Mouse (Mus musculus): ENCODE measurements around the gene Elmo1. TPM values are rescaled to one million over a fixed set of nuclear protein-coding genes. Genes with fewer than 3 reads are reported as not detected.

The Elmo1 gene
- polyA plus RNA-seq, 1 experiment from 2014 or later, result 34.9 TPM

GRCm38 (mm10) chr13:20205007-20205745 is 114.8 kb downstream of the Elmo1 start:
- H3K4me3 ChIP-seq, result no peak overlapping the region
- H3K27me3 ChIP-seq, result no peaks in the 10 kb centered on the region
- H3K36me3 ChIP-seq, result no peaks in the 10 kb centered on the region
- no peaks in the 10 kb centered on the region for H3K9me3 ChIP-seq
- H3K4me1 ChIP-seq, result peaks cover 3% of the 10 kb centered on the region; the same call in 1 of the 2 replicates
- H3K27ac ChIP-seq (replicated peaks), result no peak overlapping the region
- ATAC-seq (replicated peaks), result peak; percentile 39; the same call in 1 of the 2 replicates
- WGBS, result 77% methylated on average over 12 of the region's 12 CpGs
- no peak overlapping the region for H3K4me2 ChIP-seq (replicated peaks)
- H3K9ac ChIP-seq (replicated peaks), result no peak overlapping the region

- peaks cover 3% of the 10 kb centered on the region; the same call in 1 of the 2 replicates for H3K4me1 ChIP-seq
- WGBS, result 80% methylated on average over 2 of the region's 2 CpGs
- H3K9me3 ChIP-seq, result no peaks in the 10 kb centered on the region
- H3K27ac ChIP-seq (replicated peaks), result no peak overlapping the region
- no peak overlapping the region for H3K4me3 ChIP-seq
- no peaks in the 10 kb centered on the region for H3K36me3 ChIP-seq
- H3K9ac ChIP-seq (replicated peaks), result no peak overlapping the region
- ATAC-seq (replicated peaks), result no peak
- no peaks in the 10 kb centered on the region for H3K27me3 ChIP-seq
- H3K4me2 ChIP-seq (replicated peaks), result no peak overlapping the region
Observed at GRCm38 (mm10) chr13:20205746-20206145, 115.3 kb downstream of the Elmo1 start.

GRCm38 (mm10) chr13:20207126-20207525 is 116.7 kb downstream of the Elmo1 start:
- Histone ChIP-seq H3K27ac (replicated peaks) (no peak overlapping the region), H3K9me3 (no peaks in the 10 kb centered on the region), H3K36me3 (no peaks in the 10 kb centered on the region), H3K4me1 (peaks cover 3% of the 10 kb centered on the region; the same call in 1 of the 2 replicates), H3K9ac (replicated peaks) (no peak overlapping the region), H3K4me3 (no peak overlapping the region), H3K27me3 (no peaks in the 10 kb centered on the region), H3K4me2 (replicated peaks) (no peak overlapping the region)
- WGBS, result 71% methylated on average over 5 of the region's 5 CpGs
- ATAC-seq (replicated peaks), result no peak

GRCm38 (mm10) chr13:20207950-20208642 is 117.7 kb downstream of the Elmo1 start:
- Histone ChIP-seq H3K27me3 (no peaks in the 10 kb centered on the region), H3K9me3 (no peaks in the 10 kb centered on the region), H3K9ac (replicated peaks) (no peak overlapping the region), H3K4me1 (peaks cover 3% of the 10 kb centered on the region; the same call in 1 of the 2 replicates), H3K27ac (replicated peaks) (peak overlapping the region; percentile 56; the same call in 1 of the 2 replicates), H3K36me3 (no peaks in the 10 kb centered on the region), H3K4me3 (no peak overlapping the region), H3K4me2 (replicated peaks) (no peak overlapping the region)
- no peak for ATAC-seq (replicated peaks)
- WGBS, result 52% methylated on average over 7 of the region's 7 CpGs

- ATAC-seq (replicated peaks), result no peak
- whole genome bisulfite sequencing, result 93% methylated on average over 5 of the region's 5 CpGs
- Histone ChIP-seq H3K36me3 (no peaks in the 10 kb centered on the region), H3K9me3 (no peaks in the 10 kb centered on the region), H3K27me3 (no peaks in the 10 kb centered on the region), H3K27ac (replicated peaks) (no peak overlapping the region), H3K4me2 (replicated peaks) (no peak overlapping the region), H3K9ac (replicated peaks) (no peak overlapping the region), H3K4me1 (peaks cover 3% of the 10 kb centered on the region; the same call in 1 of the 2 replicates), H3K4me3 (no peak overlapping the region)
Observed at GRCm38 (mm10) chr13:20208867-20209266, 118.5 kb downstream of the Elmo1 start.

GRCm38 (mm10) chr13:20211780-20212179 is 121.4 kb downstream of the Elmo1 start:
- ATAC-seq (replicated peaks), result 0 out of 2 replicates have a peak, but pooled peaks have one; percentile 36
- no peaks in the 10 kb centered on the region for H3K9me3 ChIP-seq
- no peaks in the 10 kb centered on the region for H3K27me3 ChIP-seq
- H3K4me1 ChIP-seq, result peaks cover 3% of the 10 kb centered on the region; the same call in 1 of the 2 replicates
- 86% methylated on average over 5 of the region's 5 CpGs for WGBS
- H3K9ac ChIP-seq (replicated peaks), result no peak overlapping the region
- H3K4me3 ChIP-seq, result no peak overlapping the region
- no peaks in the 10 kb centered on the region for H3K36me3 ChIP-seq
- H3K4me2 ChIP-seq (replicated peaks), result no peak overlapping the region
- H3K27ac ChIP-seq (replicated peaks), result no peak overlapping the region

GRCm38 (mm10) chr13:20212665-20213064 is 122.3 kb downstream of the Elmo1 start:
- Histone ChIP-seq H3K4me3 (no peak overlapping the region), H3K36me3 (no peaks in the 10 kb centered on the region)

GRCm38 (mm10) chr13:20213861-20214260 is 123.5 kb downstream of the Elmo1 start:
- Histone ChIP-seq H3K9ac (replicated peaks) (no peak overlapping the region), H3K4me3 (no peak overlapping the region), H3K27ac (replicated peaks) (no peak overlapping the region), H3K4me1 (no peaks in the 10 kb centered on the region), H3K4me2 (replicated peaks) (no peak overlapping the region), H3K36me3 (no peaks in the 10 kb centered on the region), H3K9me3 (no peaks in the 10 kb centered on the region), H3K27me3 (no peaks in the 10 kb centered on the region)
- ATAC-seq (replicated peaks), result no peak
- WGBS, result 88% methylated on average over 5 of the region's 5 CpGs

More at GRCm38 (mm10) chr13:20212665-20213064, 122.3 kb downstream of the Elmo1 start:
- H3K9me3 ChIP-seq, result no peaks in the 10 kb centered on the region
- ATAC-seq (replicated peaks), result no peak
- no peak overlapping the region for H3K27ac ChIP-seq (replicated peaks)
- H3K4me2 ChIP-seq (replicated peaks), result no peak overlapping the region
- 86% methylated on average over 6 of the region's 6 CpGs for WGBS
- H3K9ac ChIP-seq (replicated peaks), result no peak overlapping the region
- H3K4me1 ChIP-seq, result peaks cover 3% of the 10 kb centered on the region; the same call in 1 of the 2 replicates
- no peaks in the 10 kb centered on the region for H3K27me3 ChIP-seq

- Histone ChIP-seq H3K4me1 (no peaks in the 10 kb centered on the region), H3K27me3 (no peaks in the 10 kb centered on the region), H3K27ac (replicated peaks) (no peak overlapping the region), H3K9me3 (no peaks in the 10 kb centered on the region), H3K9ac (replicated peaks) (no peak overlapping the region), H3K4me3 (no peak overlapping the region), H3K4me2 (replicated peaks) (no peak overlapping the region), H3K36me3 (no peaks in the 10 kb centered on the region)
- ATAC-seq (replicated peaks), result no peak
- 57% methylated on average over 4 of the region's 4 CpGs for WGBS
Observed at GRCm38 (mm10) chr13:20217453-20218090, 127.2 kb downstream of the Elmo1 start.

- Histone ChIP-seq H3K9ac (replicated peaks) (no peak overlapping the region), H3K36me3 (no peaks in the 10 kb centered on the region), H3K27ac (replicated peaks) (no peak overlapping the region), H3K4me1 (no peaks in the 10 kb centered on the region), H3K27me3 (no peaks in the 10 kb centered on the region), H3K9me3 (no peaks in the 10 kb centered on the region), H3K4me2 (replicated peaks) (no peak overlapping the region), H3K4me3 (no peak overlapping the region)
- 62% methylated on average over 4 of the region's 4 CpGs for WGBS
- no peak for ATAC-seq (replicated peaks)
Observed at GRCm38 (mm10) chr13:20218126-20218525, 127.7 kb downstream of the Elmo1 start.

GRCm38 (mm10) chr13:20220414-20220813 is 130.0 kb downstream of the Elmo1 start:
- Histone ChIP-seq H3K27ac (replicated peaks) (no peak overlapping the region), H3K4me2 (replicated peaks) (no peak overlapping the region), H3K4me3 (no peak overlapping the region), H3K27me3 (no peaks in the 10 kb centered on the region), H3K9ac (replicated peaks) (no peak overlapping the region), H3K9me3 (no peaks in the 10 kb centered on the region), H3K4me1 (no peaks in the 10 kb centered on the region), H3K36me3 (no peaks in the 10 kb centered on the region)
- ATAC-seq (replicated peaks), result no peak

Data from forebrain, embryonic 15.5 days (tissue).